Mouse (Mus musculus): ENCODE results near the gene Nphp1.

Nphp1 gene

DNA sequence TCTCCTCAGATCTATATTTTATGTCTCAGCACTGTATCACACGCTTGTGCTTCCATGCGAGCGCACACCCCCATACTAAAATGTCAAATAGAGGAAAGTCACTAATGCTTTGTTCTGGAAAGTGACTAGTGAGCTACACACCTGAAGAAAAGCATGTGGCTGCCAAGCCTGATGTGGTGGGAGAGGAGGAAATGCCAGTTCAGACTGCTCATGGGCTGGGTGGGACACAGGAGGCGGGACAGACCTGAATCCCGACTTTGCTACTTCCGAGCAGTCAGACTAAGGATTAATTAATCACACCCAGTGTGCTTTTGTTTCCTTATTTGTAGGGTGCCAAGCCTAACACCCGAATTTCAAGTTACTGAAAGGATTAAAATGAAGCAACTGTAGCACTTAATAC, 40.4 kb downstream of the Nphp1 start:
- no peak for DNase-seq (ENCODE audit: low read depth, low spot score)

- DNase-seq (ENCODE audit: low read depth, low spot score), result no peak
Observed at GRCm38 (mm10) chr2:127742637-127743036, 46.1 kb downstream of the Nphp1 start.

GRCm38 (mm10) chr2:127740756-127741519, 47.8 kb downstream of the Nphp1 start:
- no peak for DNase-seq (ENCODE audit: low read depth, low spot score)

DNA sequence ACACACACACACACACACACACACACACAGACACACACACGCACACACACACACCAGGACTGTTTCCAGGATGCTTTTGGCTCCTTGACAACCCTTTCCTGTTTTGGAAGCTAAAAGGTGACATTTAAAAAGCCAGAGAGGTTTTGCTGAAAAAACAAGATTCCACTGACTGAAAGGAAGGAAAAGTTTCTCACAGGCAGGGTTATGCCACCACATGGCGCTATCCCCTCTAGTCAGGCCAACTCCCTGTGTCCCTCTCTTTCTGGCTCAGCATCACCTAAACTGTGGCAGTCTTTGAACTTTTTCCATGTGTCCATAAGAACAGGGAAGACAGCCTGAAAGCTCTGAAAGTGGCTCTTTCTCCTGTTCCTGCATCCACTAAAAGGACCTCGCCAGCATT, 50.8 kb downstream of the Nphp1 start:
- no peak for DNase-seq (ENCODE audit: low read depth, low spot score)

GRCm38 (mm10) chr2:127736631-127737209, 52.0 kb downstream of the Nphp1 start:
- DNase-seq (ENCODE audit: low read depth, low spot score), result no peak

DNA sequence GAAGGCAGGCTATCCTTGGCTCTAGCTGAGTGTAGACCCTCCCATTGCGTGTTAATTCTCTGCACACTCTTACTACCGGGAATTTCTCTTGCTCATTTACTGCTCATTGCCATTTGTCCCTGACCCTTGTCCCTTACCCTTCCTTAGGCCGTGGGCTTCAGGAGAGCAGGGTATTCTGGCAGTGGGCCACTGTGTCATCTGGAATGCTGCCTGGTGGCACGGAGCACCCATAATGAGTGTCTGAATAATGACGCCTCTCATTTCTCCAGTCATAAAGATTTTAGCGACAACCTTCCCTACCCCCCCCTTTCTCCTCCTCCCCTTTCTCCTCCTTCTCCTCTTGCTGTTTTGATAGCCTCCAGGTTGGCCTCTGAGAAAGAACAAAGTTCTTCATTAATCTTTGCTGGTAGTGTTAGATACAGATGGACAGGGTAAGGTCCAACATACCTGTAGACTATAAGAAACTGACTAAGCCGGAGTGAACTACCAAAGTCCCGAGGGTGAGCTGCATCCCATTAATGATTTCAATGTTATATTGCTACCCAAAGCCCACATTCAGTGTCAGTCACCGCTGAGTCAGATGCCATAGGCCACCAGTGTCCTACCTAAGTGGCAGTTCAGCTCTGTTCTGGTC, 53.1 kb downstream of the Nphp1 start:
- no peak for DNase-seq (ENCODE audit: low read depth, low spot score)

- no peak for DNase-seq (ENCODE audit: low read depth, low spot score)
Observed at GRCm38 (mm10) chr2:127734889-127735288, 53.8 kb downstream of the Nphp1 start.

DNA sequence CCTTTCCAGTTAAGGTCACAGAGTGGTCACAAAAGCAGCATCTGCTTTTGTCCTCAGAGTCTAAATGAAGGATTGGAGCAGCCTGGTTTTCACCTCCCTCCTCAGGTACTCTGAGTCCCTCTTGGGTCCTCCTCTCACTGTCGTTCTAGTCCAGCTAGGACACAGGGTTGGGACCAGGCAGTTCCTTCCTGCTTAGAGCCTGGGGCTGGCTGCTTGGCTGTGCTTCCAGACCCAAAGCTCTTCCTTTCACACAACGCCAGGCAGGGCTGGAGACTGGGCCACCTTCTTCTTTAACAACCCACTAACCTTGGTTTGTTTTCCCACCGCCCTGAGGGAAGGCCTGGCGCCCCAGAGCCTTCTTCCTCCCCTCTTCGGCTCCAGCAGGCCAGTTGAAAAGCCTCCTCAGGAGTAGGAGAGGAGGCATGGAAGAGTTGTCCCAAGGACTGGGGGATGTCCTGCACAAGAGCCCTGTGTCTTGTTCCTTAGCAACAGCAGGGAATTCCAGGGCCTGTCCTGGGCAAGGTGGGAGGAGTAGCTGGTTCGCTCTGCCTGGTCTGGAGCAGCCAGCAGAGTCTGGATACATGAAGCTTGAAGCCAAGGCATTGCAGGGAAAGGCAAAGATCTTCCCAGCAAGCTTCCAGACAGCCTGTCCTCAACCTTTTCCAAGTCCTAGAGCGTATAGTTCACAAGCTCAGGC, 58.2 kb downstream of the Nphp1 start:
- DNase-seq (ENCODE audit: low read depth, low spot score), result no peak

DNA sequence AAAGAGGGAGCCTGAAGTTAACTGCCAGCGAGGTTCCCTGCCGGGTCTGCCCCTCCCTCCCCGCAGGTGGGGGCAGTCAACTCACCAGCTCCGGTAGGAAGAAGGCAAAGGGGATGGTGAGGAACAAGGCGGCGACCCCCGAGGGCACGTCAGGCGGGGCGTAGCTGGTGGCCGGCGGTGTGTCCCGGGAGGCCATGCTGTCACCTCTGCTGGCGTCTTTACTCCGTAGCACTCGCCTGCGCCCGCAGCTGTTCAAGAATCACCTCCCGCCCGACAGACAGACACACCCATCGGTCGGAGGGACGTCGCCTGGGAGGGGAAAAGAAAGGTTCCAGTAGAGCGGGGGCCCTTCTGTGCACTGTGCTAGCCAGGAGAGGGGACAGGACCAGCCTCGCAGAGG, 59.0 kb downstream of the Nphp1 start, which contains the start of gene Mall:
TSS of gene Mall (minus strand) at position 262 of the 400 bp plus-strand sequence.
- DNase-seq (ENCODE audit: low read depth, low spot score), result no peak

DNA sequence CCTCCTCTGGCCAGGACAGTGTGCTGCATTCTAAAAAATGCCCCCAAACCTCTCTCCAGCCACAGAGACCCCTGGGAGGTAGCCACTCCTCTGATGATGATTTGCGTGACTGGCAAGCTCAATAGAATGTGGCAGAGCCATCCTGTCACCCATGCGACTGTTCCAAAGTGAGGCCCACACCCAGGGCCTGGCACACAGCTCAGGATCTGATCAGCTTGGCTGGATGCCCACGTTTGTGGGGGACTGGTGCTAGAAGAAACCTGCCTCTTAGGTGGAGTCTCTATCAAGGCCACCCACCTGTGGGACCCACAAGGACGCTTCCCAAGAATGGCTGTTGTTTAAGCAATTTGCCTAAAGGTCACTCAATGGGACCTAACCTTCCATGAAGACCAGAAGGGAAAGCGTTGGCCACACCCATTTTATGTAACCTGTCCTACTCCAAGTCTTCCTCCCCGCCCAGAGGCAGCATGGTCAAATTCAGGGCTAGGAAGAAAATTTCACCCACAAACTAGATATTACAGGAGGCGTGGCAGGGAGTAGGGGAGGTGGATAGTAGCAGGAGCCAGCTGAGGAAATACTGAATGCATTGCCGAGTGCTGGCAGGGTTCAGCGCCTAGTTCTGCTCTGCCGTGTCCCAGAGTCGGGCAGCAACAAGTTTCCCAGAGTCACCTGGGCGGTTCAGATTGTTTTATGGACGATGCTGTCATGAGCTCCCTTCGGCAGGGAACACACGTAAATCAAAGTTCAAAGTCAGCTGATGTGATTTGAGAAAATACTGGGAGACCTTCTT, 59.8 kb downstream of the Nphp1 start:
- DNase-seq (ENCODE audit: low read depth, low spot score), result no peak

GRCm38 (mm10) chr2:127728146-127728545, 60.6 kb downstream of the Nphp1 start:
- no peak for DNase-seq (ENCODE audit: low read depth, low spot score)

DNA sequence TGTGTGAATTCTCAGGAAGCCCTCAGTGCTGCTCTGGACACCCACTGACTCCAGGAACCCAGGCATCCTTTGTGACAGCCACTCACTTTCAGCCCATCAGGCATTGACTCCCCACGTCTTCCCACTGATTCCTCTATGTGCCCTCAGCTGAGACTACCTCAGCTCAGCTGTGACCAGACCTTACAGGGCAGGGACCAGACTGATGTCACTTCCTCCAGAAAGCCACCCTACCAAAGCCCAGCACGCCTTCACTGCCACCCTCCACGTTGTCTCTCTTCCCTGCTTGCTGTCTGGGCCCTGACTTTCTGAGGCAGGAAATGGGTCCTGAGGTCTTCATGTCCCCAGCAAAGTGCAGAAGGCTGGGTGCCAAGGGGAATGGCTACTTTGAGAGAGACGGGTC, 65.5 kb downstream of the Nphp1 start:
- DNase-seq (ENCODE audit: low read depth, low spot score), result no peak

- DNase-seq (ENCODE audit: low read depth, low spot score), result no peak
Observed at GRCm38 (mm10) chr2:127722176-127722892, 66.4 kb downstream of the Nphp1 start.

DNA sequence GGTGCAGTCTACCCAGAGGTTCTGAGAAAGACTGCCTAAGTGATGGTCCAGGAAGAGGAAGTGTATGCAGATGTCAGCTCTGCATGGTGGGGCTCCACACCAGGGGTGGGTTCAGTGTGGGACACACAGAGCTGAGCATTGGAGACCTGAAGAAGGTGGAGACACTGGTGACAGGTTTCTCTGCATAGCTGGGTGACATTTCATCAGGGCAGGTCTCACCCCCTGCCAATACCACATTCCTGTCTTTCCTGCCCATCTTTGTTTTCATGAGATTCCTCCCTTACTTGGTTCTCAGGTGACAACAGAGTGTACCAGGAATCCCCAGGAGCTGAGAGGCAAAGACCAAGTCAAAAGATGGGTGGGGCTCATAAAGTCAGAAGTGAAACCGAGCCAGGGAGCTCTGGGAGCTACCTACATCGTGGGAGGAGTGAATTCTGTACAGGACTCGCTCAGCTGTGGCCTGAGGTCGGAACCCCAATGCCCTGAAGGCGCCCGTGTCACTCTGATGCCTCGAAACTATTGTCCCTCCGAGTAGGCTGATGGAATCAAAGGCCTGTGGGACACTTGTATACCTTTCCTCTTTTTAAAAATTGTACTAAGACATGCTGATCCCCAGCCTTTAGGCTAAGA, 69.7 kb downstream of the Nphp1 start:
- DNase-seq (ENCODE audit: low read depth, low spot score), result no peak

DNA sequence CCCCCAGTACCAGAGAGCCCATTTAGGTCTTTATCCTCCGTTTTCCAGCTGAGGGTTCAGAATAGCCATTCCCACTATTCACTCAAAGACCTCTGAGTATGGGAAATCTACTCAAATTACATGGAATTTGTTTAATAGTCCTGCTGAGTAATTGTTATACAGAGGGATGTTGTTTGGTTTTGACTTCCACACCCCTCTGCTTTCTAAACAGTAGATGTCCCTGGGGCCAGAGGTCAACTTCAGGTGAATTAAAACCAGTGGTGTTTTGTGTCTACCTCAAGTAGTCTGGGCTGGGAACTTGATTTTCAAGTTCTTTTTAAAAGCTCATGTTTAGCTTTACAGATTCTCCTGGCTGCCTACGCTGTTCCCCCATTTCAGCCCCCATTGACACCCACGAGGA, 74.0 kb downstream of the Nphp1 start:
- no peak for DNase-seq (ENCODE audit: low read depth, low spot score)

DNA sequence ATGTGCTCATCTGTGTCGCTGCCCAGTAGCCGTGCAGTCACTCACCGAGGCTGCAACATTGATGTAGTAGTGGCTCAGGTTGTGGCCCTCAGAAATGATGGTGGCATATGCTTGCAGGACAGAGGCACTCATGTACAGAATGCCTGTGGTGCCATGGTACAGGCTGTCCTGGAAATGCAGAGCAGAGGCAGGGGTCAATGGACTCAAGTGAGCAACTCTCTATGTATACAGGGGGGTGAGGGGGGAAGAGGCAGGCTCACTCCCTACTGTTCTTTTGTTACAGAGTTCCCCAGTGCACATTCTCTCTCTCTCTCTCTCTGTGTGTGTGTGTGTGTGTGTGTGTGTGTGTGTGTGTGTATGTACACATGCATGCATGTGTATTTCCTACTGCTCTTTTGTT, 79.9 kb downstream of the Nphp1 start:
- no peak for DNase-seq (ENCODE audit: low read depth, low spot score)

DNA sequence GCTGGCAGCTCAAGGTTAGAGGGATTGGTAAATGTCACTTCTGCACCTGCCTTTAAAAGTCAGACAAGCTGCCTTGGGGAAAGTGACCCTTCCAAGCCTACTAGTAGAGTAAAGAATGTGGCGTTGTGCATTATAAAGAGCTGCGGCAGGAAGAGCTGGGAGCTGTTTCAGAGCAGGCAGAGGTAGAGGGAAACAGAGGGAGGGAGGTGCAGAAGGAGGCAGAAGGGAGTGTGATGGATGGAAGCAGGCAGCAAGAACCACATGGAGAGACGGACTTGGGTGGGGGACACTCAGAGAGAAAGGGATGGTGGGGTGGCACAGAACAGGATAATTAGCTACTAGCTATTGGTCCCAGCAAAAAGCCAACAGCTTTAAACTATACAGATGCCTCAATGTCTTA, 80.6 kb downstream of the Nphp1 start:
- no peak for DNase-seq (ENCODE audit: low read depth, low spot score)

GRCm38 (mm10) chr2:127705267-127705666, 83.4 kb downstream of the Nphp1 start:
- DNase-seq (ENCODE audit: low read depth, low spot score), result no peak
